20 mouse cellular contexts compared by ENCODE assay signal in the genomic region with DNA sequence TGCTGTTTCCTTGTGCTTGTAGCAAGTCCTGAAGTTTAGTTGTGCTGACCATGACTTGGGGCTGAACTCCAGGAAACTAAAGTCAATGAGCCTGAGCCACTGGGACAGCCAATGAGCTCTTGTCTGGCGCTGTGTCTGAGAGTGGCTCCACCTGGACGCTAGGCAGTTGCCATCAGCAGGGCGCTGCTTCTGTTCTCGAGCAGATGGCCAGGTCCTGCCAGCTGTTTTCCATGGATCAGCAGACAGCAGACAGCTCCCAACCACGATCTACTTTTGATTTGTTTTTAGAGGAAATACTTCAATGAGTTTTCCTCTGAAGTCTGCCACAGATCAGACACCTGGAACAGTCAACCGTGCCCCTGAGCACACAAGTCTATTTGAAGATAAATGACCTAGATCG. TPM values are rescaled to one million over a fixed set of nuclear protein-coding genes. Genes with fewer than 3 reads are reported as not detected.
DNase-seq lines count a peak whose midpoint lies in the region; ATAC-seq and TF ChIP-seq lines count a peak whose summit lies in the region.
"Had no signal": no experiment of that assay in that cellular context is flagged by ENCODE, and none has a peak within 500 bp of the region (broad histone marks: within the 10 kb centered on the region; RNA-seq: fewer than 3 reads in every experiment).

No protein-coding gene starts in this region.

- no peaks in the 10 kb centered on the region for H3K4me1 ChIP-seq in lung, embryonic 14.5 days (ENCODE audit: insufficient read depth)
- H3K4me1 ChIP-seq in lung, adult 2 months (ENCODE audit: control insufficient read depth, insufficient read depth, low read length) = no peaks in the 10 kb centered on the region
- H3K4me1 ChIP-seq: embryonic facial prominence, embryonic 12.5 days; limb, embryonic 13.5 days had no signal

- no peak for TF ChIP-seq CTCF in gastrocnemius, adult 2 months (IDR thresholded peaks at IDR 0.05)
- TF ChIP-seq CTCF in lung, embryonic 14.5 days (IDR thresholded peaks at IDR 0.05; ENCODE audit: low read depth) = no peak
- TF ChIP-seq CTCF in lung, adult 2 months (IDR thresholded peaks at IDR 0.05; ENCODE audit: insufficient read depth, low read length) = no peak
- TF ChIP-seq CTCF in brain, embryonic 14.5 days (IDR thresholded peaks at IDR 0.05; ENCODE audit: borderline replicate concordance, extremely low read depth, insufficient read depth, insufficient read length) = no peak

- ATAC-seq in lung, embryonic 14.5 days (ENCODE audit: insufficient read depth) = peak; percentile 71; the same call in 1 of the 2 replicates
- ATAC-seq: forebrain, embryonic 14.5 days; midbrain, embryonic 13.5 days; Patski had no signal

- WGBS in lung, embryonic 14.5 days = 27% methylated on average over 7 of the region's 7 CpGs
- 59% methylated on average over 7 of the region's 7 CpGs for WGBS in lung, adult 2 months

- DNase-seq in gastrocnemius, adult 2 months = peak; percentile 36
- no peak for DNase-seq in gastrocnemius, postnatal 4 days (ENCODE audit: low spot score in 2 of 2)
- DNase-seq in lung, embryonic 14.5 days = peak; percentile 76
- no peak for DNase-seq in lung, adult 2 months
- peak; percentile 7 for DNase-seq in brain, embryonic 14.5 days (ENCODE audit: low read depth)
- peak; percentile 46 for DNase-seq in lung, postnatal 14 days
- DNase-seq in left cerebral cortex, adult 11 months (ENCODE audit: low spot score) = no peak
- DNase-seq in spleen, adult 12 weeks (ENCODE audit: low spot score) = no peak
- DNase-seq: adrenal gland, adult 8-10 months; gastrocnemius, postnatal 36 days; liver, embryonic 13.5 days; spleen, adult 18-20 months had no signal

- no peaks in the 10 kb centered on the region for H3K9me3 ChIP-seq in lung, embryonic 14.5 days (ENCODE audit: low read depth, low read length)
- H3K9me3 ChIP-seq: embryonic facial prominence, embryonic 12.5 days; heart, embryonic 10.5 days; limb, embryonic 13.5 days; liver, embryonic 13.5 days; midbrain, embryonic 13.5 days; neural tube, embryonic 13.5 days had no signal

- no peak overlapping the region for H3K9ac ChIP-seq in lung, embryonic 14.5 days
- H3K9ac ChIP-seq: embryonic facial prominence, embryonic 12.5 days; limb, embryonic 13.5 days; liver, embryonic 13.5 days; midbrain, embryonic 13.5 days; neural tube, embryonic 13.5 days had no signal

- H3K27me3 ChIP-seq in lung, embryonic 14.5 days (ENCODE audit: insufficient read depth, low read length) = no peaks in the 10 kb centered on the region
- H3K27me3 ChIP-seq: embryonic facial prominence, embryonic 12.5 days; limb, embryonic 13.5 days; liver, embryonic 13.5 days; midbrain, embryonic 13.5 days; neural tube, embryonic 13.5 days; Patski had no signal

- TF ChIP-seq POLR2A in lung, adult 2 months (IDR thresholded peaks at IDR 0.05; ENCODE audit: borderline replicate concordance, extremely low read depth, low read depth, low read length) = no peak
- no peak for TF ChIP-seq POLR2A in brain, embryonic 14.5 days (IDR thresholded peaks at IDR 0.05; ENCODE audit: borderline replicate concordance, extremely low read depth, insufficient read depth, insufficient read length, poor library complexity, severe bottlenecking)

- no peak overlapping the region for H3K4me3 ChIP-seq in gastrocnemius, adult 2 months
- H3K4me3 ChIP-seq in lung, embryonic 14.5 days (ENCODE audit: low read depth, low read length) = no peak overlapping the region
- H3K4me3 ChIP-seq in lung, adult 2 months (replicated peaks; ENCODE audit: extremely low read depth, low read depth, low read length) = no peak overlapping the region
- H3K4me3 ChIP-seq: embryonic facial prominence, embryonic 12.5 days; erythroblast, embryonic 14.5 days; heart, embryonic 10.5 days; limb, embryonic 13.5 days; liver, embryonic 13.5 days; midbrain, embryonic 13.5 days; neural tube, embryonic 13.5 days had no signal

- intact Hi-C loops in gastrocnemius, adult 2 months (cut with DNase I) = no loop called here

- no peak overlapping the region; the same call in 1 of the 2 replicates for H3K27ac ChIP-seq in gastrocnemius, adult 2 months
- no peak overlapping the region for H3K27ac ChIP-seq in lung, embryonic 14.5 days (ENCODE audit: low read depth)
- H3K27ac ChIP-seq: embryonic facial prominence, embryonic 12.5 days; heart, embryonic 10.5 days; limb, embryonic 13.5 days; liver, embryonic 13.5 days; midbrain, embryonic 13.5 days; neural tube, embryonic 13.5 days had no signal

- no peak overlapping the region for H3K4me2 ChIP-seq in lung, embryonic 14.5 days
- H3K4me2 ChIP-seq: embryonic facial prominence, embryonic 12.5 days; limb, embryonic 13.5 days; liver, embryonic 13.5 days; midbrain, embryonic 13.5 days; neural tube, embryonic 13.5 days had no signal

- H3K36me3 ChIP-seq in lung, embryonic 14.5 days (ENCODE audit: insufficient read depth) = peaks cover 13% of the 10 kb centered on the region

RNA-seq across cellular contexts. Expression of a gene that starts 14.4 kb away (rescaled TPM):
- total RNA-seq in gastrocnemius, adult 2 months (2021) = 10 to 100 TPM; 45.9 to 53.1 TPM
- 10 to 100 TPM; 55.8 to 59.8 TPM for total RNA-seq in gastrocnemius, postnatal 4 days (2021)
- 97.2 and 103 TPM in 2 replicates for polyA plus RNA-seq in lung, embryonic 14.5 days (2014; fragmentation: Nextera tagmentation; extraction: Ambion mirVana)
- polyA plus RNA-seq in lung, adult 2 months (2012; rRNA removed) = 19.6 and 31.7 TPM in 2 replicates
- polyA plus RNA-seq in brain, embryonic 14.5 days (2012; rRNA removed) = 77.3 and 97.8 TPM in 2 replicates

RNA-seq across cellular contexts. Expression of a gene that starts 48.6 kb away (rescaled TPM):
- 1 to 10 TPM in 1 of 2 experiments, under 1 TPM in 1; 0.84 to 2.0 TPM for total RNA-seq in gastrocnemius, adult 2 months (2021)
- 1 to 10 TPM; 2.6 to 3.4 TPM for total RNA-seq in gastrocnemius, postnatal 4 days (2021)
- 8.0 and 8.1 TPM in 2 replicates for polyA plus RNA-seq in lung, embryonic 14.5 days (2014; fragmentation: Nextera tagmentation; extraction: Ambion mirVana)
- polyA plus RNA-seq in lung, adult 2 months (2012; rRNA removed) = 4.5 and 7.1 TPM in 2 replicates
- 1.9 and 2.0 TPM in 2 replicates for polyA plus RNA-seq in brain, embryonic 14.5 days (2012; rRNA removed)

Comparison
In these comparisons a context has a peak if more than half of its experiments do, and no peak if none do; other contexts are left out.
1. DNase-seq: peak in gastrocnemius, adult 2 months (single experiment), lung, embryonic 14.5 days (single experiment), brain, embryonic 14.5 days (single experiment) and lung, postnatal 14 days (single experiment); none in gastrocnemius, postnatal 4 days (0 of 2), lung, adult 2 months (single experiment), left cerebral cortex, adult 11 months (single experiment) and spleen, adult 12 weeks (single experiment).